Mouse (Mus musculus) myocyte (in vitro differentiated cells): ENCODE measurements around the gene Iqsec1.

Experiments
- CEBPB ChIP-seq: IDR thresholded peaks from 2 replicates; pipeline ENCODE4 v1.6.1; 2011; ENCODE audit warnings: mild to moderate bottlenecking, moderate library complexity; ENCODE audit not compliant: poor library complexity, insufficient read depth, severe bottlenecking
- MAX ChIP-seq: IDR thresholded peaks from one replicate; pipeline ENCODE4 v1.6.1; 2011; ENCODE audit warnings: low read depth, mild to moderate bottlenecking, control low read depth
- POLR2A ChIP-seq: IDR thresholded peaks from one replicate; pipeline ENCODE4 v1.6.1; 2011; ENCODE audit warnings: low read depth, mild to moderate bottlenecking, control low read depth, moderate library complexity; ENCODE audit not compliant: insufficient read length
- POLR2AphosphoS2 ChIP-seq: IDR thresholded peaks from one replicate; pipeline ENCODE4 v1.6.1; 2011; ENCODE audit warnings: low read depth, control low read depth; ENCODE audit not compliant: insufficient read length
- TCF3 ChIP-seq: IDR thresholded peaks from one replicate; pipeline ENCODE4 v1.6.1; 2011; ENCODE audit warnings: low read depth, control low read depth; ENCODE audit not compliant: insufficient read length

DNA sequence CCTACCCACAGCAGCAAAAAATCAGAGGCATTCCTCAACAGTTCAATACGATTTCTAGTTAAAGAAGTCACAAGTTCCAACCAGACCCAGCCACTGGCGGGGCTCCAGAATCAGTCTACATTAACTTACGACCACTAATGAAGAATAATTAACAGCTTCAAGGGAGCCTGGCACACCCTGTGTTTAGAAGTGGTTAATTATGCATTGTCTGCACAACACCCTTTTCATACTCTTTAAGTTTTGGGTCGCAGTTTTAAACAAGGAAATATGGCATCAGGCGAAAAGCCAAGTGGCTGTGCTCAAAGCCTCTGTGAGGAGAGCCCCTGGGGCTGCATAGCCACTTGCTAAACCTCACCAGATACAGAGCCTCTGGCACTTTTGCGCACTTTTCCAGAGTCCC, 209.6 kb downstream of the Iqsec1 start:
- TF ChIP-seq POLR2A (no peak), POLR2AphosphoS2 (no peak), TCF3 (no peak), MAX (no peak), CEBPB (no peak)
